Mouse (Mus musculus) CD4-positive, CD25-positive, alpha-beta regulatory T cell, adult 4 months (primary cell): ENCODE results near the gene Erc2. TPM values are rescaled to one million over a fixed set of nuclear protein-coding genes. Genes with fewer than 3 reads are reported as not detected.

Source experiments
- ATAC-seq: one replicate; pipeline ENCODE4 v1.8.0; 2017
- polyA plus RNA-seq, 2 experiments: library from polyadenylated mRNA; unstranded; fragments of 100-300 nt; shearing (Covaris generic); gene quantifications; one replicate each; pipeline ENCODE4 v1.2.1; 2017

Erc2 gene
- polyA plus RNA-seq, 2 experiments from 2014 or later, result 0.38 TPM; not detected in 1

DNA sequence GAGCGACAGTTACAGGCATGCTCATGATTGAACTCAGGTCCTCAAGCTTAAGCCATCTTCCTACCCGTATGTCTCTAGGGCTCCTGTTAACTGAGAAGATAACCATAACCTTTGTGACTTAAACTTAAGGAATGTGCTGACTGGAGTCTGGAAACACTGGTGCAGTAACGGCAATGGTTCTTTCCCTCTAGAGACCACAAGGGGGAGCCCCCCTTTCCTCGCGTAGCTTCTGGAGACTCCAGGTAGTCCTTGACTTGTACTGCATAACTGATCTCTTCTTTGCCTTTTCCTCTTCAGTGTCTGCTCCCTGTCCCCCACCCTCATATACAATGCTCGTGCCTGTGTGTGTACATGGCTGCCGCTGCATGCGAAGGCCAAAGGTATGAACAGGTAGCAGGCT is 326.2 kb downstream of the Erc2 start:
- ATAC-seq, result no peak

DNA sequence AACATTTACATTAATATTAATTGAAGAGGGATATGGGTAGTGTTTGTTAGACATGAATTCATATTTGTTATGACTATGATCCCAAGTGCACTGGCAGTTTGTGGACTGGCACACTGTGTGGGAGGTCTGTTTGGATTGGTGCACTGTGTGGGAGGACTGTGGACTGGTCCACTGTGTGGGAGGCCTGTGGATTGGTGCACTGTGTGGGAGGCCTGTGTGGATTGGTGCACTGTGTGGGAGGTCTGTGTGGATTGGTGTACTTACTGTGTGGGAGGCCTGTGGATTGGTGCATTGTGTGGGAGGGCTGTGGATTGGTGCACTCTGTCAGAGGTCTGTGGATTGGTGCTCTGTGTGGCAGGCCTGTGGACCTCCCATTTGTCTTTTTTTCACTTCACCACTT is 331.6 kb downstream of the Erc2 start:
- no peak for ATAC-seq

DNA sequence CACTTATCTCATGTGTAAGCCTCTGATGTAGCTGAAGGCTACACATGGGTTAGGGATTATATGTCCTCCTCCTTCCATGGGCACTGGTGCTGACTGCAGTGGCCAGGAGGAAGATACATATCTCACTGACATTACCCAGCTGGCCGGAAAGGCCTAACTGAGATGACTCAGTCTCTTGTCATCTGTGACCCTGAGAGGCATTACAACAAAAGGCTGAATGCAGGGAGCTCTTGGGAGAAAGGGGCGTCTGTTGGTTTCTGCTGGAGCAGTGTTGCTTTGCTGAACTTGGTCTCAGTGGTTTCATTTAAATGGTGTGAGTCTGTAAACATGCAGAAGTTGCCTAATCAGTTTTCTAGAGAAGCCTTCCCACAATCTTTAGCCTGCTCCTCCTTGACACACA is 334.6 kb downstream of the Erc2 start:
- no peak for ATAC-seq

DNA sequence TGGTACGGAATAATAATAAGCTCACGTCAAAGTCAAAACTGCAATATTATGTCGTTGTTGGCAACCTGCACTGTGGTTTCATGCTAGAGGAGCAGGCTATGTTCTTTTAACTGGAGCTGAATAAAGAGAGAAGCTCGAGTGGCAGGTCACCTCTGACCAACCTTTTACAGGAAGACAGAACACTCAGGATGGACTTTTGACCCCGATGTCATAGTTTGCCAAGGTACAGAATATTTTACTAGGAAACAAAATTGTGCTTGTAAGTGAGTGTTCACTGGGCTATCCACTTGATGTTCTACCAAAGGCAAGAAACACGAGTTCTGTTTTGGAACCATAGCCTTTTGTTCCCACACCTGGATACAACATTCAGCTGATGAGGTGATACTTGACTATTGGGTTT is 351.5 kb downstream of the Erc2 start:
- no peak for ATAC-seq

DNA sequence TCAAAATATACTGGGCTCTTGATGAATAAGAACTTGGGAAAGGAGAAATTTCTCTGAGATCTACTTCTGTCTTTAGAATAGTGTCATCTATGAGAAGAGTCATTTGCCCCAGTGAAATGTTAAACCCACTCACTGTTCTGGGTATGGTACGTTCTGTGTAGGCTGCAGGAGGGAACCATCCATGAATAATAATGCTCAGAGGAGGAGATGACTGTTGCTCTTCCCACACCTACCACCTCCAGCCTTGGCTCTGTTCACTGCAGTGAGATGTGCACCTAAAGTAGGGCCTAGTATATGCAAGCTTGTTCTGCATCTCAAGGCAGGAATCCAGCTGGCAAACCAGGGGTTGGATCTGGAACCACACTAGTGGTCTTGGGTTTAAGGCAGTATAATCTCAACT is 353.4 kb downstream of the Erc2 start:
- no peak for ATAC-seq

DNA sequence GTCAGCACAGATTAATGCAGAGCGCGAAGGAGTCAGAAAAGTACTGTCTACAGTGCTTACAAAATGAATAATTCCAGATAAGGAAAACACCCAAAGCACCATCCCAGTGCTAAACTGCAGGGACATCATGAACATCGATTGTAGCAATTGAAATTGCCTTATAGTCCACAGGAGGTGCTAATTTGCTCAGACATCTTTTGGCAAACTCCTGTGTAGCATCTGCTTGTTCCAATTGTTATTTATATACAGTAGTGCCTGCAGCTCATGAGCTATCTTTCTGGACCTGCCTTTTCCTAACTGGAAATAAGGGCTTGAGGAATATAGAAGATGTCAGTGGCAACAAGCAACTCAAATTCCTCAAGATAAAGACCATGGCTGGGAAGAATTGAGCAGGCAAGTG is 362.5 kb downstream of the Erc2 start:
- ATAC-seq, result no peak

DNA sequence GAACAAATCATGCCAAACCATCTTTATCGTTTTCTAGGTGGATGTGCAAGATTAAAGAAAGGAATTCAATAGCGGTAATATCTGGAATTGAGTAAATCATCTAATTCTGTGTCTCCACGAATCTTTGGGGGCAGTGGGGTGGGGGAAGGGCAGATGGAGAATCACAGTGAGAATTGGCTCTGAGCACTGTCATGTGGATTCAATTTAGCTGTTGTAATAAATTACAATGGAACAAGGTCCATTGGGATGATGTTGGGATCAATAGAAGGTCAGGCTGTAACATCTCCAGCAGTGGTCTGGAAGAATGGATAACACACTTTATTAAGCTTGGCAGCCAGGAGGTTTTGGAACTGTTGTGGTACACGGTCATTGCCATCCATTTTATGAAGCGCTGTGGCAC is 363.0 kb downstream of the Erc2 start:
- no peak for ATAC-seq

DNA sequence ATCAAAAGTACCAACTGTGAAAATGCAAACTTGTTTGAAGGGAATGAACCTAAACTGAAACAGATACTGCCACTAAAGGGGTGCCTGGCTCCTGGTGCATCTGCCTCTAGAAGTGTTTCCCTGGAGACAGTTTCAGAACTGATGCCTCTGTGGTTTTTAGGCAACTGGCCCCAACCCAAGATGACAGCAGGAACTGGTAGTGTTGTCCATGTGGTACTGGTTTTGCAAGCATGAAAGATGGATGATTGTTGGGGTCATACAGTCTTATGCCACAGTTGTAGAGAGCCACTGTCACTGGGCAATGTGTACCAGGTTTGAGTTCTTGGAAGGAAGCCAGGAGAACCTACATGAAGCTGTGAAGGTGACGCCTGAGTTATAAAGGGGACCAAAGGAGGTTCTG is 365.2 kb downstream of the Erc2 start:
- ATAC-seq, result no peak

DNA sequence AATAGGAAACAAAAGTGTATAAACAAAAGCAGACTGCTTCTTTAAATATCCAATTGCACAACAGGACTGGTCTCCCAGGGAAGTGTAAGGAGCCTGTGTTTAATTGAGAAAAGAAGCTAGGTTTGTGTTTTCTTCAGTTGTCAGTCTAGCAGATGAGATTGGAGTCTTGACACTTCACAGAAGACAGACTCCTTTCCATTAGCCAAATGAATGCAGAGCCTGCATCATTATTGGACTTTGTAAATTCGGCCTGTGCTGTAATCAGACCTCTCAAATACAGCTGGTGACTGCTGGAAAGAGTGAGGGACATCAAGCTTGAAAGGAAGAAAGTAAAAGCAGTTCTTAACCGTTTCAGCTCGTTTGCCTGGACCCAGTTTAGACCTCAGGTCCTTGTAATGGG is 376.3 kb downstream of the Erc2 start:
- ATAC-seq, result no peak

DNA sequence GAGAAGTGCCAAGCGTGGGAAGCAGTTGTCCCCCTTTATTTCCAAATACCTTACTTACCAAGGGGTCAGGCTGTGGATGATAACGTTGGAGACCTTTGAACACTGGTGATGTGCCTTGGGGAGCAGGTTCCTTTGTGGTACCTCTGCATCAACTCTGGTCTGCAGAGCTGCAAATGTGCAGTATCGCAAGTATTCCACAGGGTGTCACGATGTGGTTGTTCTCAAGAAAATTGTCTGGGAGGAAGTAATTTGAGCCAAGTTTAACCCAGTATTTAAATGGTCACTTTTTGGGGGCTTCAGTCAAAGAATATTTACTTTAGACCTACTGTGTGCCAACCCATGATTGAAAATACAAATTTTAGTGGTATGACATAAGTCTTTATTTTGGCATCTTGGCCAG is 381.8 kb downstream of the Erc2 start:
- no peak for ATAC-seq

DNA sequence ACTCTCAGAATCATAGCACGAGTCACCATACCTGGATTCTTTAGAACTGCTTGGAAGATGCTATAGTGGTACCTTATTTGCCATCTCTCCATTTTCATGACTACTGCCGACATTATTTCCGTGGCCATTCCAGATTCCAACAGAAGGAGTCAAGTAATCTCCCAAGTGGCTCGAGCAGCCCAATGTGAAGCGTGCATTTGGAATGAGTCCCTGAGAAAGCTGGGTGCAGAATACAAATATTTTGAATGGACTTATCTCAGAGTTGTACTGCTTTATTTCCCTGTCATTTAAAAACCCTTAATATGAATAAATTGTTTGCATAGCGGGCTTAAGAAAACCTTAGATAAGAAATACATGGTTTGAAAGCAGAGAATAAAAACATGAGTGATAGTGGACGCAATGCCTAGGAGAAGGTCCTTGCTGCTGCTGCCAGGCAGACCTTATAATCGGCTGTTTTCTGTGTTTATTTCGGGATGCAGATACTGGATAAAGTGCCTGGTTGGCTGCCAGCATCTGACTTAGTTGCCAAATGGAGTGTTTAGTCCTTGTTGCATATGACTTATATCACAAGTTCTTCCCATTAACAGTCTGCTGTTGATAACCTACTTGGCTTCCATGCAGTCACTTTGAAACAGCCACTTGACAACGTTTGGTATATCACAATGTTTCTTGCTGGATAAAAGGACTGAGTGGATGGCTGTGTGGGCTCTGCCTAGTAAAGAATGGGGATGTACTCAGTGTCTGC is 388.5 kb downstream of the Erc2 start:
- ATAC-seq, result no peak

DNA sequence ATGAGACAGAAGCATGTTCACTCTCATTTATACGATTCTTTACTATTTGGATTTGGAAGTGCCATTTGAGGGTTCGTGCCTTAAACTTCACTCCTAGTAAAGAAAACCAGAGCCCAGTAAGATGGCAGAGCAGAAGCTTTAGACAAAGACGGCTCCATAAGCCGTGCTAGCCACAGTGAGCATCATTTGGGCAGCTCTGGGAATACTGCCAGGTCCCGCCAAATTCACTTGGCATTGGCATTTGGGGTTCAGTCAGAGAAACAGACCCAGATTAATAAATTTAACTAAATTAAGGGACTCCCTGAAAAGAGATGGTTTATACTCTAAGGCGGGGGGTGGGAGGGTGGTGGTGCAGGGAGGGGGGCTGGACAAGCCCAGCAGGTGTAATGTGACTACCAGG is 401.0 kb downstream of the Erc2 start:
- ATAC-seq, result no peak

DNA sequence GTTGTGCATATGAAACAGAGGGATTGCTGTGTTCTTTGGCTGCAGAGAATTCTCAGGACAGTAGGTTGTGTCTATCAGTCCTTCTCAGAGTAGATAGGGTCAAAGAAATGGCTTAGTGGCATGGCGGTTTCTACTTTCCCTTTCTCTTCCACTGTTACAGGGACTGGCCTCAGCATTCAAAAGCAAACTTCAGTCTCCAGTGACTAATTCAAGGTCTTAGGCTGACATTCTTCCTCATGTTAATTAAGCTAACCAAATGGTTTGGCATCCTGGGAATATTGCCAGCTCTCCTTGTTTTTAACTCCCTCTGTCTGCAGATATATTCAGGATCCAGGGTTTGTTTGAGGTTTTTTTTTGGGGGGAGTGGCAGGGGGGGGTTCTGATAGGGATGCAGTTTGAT is 408.6 kb downstream of the Erc2 start:
- ATAC-seq, result no peak

DNA sequence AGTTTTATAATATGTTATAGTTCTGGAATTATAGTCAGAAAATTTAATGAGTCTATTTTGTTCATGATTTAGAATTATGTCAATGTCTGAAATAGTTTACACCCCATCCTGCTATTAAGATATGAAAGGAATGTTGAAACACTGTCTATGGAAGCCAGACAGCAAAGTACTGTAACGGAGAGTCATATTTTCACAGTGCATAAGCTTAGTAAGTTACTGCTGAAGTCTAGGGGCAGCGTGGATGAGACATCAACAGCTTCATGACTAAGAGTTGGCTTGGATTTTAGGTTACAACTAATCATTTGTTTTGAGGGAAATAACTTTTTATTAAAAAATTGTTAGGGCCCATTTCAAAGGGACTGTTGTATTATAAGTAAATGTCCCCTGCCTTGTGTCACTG is 412.8 kb downstream of the Erc2 start:
- ATAC-seq, result no peak

DNA sequence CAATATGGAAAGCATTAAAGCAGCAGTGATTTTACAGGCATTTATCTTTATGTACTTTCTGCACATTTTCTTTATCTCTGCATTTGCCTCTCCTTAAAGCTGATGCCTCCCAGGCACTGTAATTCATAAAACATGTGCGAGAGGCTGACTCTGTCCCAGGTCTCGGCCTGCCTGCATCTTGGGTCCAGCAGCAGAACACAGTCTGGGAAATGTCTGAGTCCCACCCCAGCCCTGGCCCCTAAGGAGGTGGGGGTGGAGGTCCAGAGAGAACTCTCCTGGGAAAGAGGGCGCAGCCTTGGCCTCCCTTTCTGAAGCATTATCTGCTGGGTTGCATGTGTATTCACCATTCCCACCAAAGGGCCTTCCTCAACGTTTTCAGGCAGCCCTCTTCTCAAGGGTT is 420.9 kb downstream of the Erc2 start:
- no peak for ATAC-seq

DNA sequence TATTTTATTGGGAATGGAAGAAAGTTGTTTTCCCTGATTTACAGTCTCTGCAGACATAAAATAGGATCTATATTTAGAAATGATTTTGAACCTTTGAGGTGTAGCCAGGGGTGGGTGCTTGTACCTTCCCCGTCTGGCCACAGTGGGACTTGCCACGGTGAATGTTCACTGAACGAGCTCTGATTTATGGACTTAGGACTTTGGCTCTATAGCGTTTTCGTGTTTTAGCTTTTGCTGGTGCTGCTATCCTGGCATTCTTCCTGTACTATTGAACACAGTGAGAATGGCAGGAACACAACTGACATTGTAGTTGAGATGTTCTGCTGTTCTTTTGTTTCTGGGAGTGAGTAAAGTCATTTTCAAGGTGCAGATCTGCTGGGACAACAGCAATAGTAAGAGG is 429.4 kb downstream of the Erc2 start:
- ATAC-seq, result no peak

DNA sequence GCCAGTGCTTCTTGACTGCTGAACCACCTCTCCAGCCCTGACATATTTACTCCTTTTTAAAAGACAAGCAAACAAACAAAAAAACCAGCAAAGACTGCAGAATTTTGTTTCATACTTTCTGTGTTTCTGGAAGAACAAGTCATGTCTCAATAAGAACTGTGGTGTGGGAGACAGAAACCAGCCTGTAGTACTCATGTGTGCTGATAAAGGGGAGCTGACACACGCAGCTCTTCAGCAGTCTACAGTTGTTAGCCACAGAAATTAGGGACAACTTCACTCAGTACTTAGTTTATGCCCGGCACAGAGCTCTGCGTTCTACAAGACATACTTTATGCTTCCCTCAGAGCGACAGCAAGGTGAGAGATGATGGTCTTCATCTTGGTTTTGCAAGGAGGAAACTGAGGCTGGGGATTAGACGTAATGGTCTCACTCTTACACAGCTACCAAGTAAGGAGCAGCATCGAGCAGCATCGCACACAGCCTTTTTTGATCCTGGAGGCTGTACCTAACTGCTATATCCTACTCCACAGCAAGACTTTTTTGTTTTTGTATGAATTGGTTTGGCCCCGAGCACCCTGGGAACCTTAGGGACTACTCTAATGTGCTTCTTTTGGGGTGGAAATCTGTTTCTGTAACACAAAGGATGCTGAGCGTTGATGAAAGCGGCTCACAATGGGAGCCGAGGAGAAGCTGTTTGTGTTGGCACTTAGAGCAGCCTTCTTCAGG is 435.1 kb downstream of the Erc2 start:
- ATAC-seq, result no peak

DNA sequence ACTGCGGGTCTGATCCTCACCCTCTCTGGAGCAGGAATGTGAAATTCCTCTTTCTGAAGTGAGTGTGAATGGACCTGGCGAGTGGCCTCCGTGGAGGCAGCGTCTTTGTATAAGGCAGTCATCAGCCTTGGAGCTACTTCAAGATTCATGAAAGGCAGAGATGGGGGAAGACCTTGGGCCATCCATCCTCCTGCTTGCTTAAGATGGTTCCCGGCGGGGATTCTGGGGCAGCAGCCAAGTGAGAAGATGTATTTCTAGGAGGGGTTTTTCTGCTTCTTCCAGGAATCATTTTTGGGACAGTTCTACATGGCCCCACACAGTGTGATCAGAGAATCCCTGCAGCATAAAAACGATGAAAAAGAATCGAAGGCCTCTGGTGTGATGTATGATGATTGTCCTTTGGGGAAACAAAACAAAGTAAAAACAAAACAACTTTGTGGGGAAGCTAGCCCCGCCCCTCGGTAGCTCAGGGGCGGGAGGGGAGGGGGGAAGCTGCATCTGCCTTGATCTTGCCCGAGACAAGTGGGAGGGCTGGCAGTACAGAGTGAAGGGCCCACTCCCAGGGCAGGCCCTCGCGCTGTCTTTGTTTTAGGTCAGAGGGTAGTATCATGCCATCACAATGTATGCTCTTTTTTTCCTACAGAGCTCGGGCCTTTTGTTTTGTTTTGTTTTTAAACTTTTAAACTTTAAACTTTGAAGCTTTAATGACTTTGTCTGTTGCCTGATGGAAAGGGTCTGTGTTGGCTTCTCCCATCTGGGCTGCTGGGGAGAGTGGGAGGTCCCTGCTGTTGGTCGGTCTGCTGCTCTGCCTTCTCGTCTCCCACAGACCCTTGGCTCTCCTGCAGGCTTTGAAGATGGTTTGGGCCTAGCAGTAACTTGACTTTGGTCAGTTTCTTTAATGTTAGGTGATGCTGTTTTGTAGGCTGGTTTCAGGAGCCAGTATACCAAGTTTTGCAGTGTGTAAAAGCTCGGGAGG is 435.9 kb downstream of the Erc2 start:
- ATAC-seq, result no peak

DNA sequence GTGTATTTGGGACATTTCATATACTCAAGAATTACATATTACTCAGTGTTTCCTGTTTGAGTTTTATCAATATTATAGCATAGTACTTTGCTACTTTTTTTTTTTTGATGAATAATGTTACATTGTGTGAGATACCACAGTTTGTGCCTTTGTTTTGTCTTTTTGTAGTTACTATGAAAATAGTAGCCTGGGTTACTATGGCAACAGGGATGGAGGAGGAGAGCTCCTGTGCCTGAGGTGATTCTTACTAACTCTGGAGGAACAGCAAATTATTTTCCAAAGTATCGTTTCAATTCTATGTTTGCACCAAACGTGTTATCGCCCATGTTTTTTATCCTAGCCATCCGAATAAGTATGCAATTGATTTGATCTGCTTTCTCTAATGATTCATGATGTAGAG is 438.7 kb downstream of the Erc2 start:
- ATAC-seq, result no peak

DNA sequence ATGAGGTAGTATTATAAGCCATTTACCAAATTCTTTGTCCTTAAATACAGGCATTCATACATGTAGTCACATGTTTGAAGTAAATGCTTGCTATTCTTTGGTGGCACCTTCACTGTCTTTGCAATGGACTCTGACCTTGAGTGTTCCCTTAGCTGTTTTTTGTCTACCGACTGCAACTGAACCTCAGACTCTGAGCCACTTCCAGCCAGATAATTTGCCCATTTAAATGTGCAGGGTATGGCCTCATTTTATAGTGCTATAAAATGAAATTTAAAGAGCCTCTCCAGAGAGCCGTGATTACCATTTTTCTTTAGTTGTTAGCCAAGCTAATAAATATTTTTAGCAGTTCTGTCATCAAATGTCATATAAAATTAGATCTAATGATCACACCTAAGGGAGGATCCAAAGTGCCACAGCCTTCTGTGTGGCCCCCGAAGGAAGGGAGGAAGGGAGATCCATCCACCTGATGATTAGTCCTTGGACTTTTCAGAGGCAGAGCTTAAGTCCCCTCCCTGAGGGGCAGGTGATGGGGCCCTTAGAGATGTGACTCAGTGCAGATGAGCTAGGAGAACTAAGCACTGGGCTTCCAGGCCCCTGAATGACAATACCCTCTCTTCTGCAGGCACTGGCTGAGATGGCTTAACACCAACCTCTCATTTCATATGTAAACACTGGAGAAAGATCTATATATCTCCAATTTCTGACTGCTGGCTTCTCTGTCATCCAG is 439.6 kb downstream of the Erc2 start:
- no peak for ATAC-seq

DNA sequence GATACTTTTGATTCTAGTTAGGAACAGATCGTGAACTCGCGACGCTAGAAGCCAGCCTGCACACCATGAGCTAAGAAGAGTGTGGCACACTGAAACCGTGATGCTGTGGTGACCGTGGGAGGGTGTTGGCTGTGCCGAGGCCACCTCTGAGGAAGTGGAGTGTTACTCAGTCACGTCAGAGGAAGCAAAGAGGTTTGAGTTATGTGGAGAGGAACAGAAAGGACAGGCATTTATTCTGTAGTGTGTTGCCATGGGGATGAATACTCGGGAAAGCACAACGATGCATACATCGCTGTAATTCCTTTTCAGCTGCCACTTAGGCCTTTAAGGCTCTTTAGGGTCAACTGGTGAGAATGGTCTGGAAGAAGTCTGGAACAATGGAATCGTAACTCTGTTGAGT is 445.8 kb downstream of the Erc2 start:
- ATAC-seq, result no peak

DNA sequence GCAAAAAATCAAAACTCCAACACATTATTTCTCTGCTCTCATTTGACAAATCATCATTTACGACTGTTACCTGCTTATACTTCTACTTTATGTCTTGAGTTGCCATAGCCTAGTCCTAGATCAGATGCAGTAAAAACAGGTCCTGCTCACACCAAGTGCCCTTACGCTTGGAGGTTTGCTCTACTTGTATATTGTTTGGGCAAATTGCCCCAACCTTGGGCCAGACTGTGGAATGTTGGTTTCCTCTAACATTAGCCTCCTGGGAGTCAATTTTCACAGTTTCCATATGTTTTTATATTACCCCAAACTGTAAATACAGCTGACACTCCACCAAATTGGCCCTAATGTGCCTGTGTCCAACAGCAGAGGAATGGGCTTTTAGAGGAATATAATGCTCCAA is 447.6 kb downstream of the Erc2 start:
- no peak for ATAC-seq

DNA sequence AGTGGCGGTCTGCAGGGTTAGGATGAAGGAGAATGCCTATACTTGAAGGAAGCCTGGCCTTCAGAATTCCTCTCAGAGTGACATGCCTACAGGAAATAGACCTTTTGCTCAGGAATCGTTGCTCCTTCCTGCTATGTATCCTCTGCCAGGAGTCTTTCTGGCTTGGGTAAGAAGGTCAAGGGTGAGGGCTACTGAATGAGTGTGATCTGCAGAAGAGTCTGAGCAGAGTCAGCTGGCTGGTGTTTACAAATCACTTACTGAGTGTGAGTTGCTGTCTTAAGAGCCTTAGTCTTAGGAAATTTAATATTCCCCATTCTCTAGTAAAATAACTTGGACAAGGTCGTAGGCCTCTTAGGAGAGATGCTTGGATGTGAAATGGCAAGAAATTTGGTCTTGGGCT is 450.3 kb downstream of the Erc2 start:
- ATAC-seq, result no peak
